Mouse (Mus musculus) adipocyte (in vitro differentiated cells): ENCODE results near the gene F12.

Experiments
- DNase-seq: peaks from one replicate; pipeline ENCODE4 v3.0.0-alpha.2; 2016; ENCODE audit warnings: low spot score

The F12 gene

DNA sequence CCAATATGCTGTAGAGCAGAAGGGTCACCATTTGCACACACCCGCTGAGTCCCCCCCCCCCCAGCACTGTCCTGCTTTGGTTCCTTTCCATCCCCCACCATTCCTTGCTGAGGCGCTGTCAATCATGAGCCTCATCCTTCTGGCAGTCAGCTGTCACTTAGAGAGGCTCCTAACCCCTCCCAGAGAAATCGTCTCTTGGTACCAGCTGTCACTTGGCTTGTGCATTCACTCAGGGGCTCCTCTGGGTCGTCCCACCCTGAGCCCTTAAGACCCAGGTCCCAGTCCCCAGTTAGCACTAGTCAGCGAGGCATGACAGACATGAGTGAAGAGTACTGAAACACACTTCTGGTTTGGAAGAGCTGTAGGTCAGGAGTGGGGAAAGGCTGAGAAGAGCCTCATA lies 54.9 kb downstream of the F12 start:
- DNase-seq = no peak

DNA sequence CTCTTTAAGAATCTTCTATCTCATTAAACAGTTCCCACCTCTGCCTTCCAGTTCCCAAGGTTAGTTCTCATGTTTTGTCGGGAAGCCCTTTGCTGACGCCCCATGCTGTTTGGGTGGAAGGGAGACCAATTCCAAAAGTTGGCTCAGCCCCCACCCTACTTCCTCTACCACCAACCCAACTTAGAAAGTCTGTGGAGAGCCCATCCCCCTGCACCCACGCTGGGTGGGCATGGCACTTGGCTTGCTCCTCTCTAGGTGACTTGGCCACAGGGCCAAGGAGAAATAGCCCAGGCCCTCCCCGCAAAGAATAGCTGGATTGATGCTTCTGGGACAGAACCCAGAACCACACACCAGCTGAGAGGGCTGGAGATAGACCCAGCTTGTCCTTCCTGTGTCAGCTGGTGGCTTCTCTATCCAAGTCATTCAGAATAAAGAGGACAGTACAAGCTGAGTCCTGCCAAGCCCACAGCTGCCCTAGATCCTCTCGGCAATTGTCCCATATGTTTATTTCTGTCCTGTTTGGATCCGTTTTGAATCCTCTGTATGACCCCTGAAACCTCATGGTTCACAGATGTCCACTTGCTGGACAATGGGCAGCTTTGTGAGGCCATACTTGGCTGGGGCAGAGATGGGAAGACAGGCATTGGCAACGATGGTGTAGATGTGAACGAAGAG lies 55.4 kb downstream of the F12 start:
- DNase-seq = peak; percentile 9

DNA sequence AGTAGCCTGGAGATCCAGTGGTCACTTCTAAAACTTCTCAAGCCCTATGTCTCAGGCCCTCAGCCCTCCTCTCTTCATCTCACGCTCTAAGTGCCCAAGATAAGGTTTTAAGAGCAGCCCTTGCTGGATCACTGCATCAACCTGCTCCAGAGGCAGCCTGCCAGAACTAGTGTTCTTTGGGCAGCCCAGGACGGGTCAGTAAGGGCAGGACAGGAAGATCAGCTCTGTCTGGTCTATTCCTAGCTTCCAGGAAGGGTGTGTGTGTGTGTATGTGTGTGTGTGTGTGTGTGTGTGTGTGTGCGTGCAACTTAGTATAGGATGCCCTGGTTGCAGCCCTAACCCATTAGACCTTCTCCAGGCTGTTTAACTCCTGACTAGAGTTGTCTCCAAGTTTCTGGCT lies 56.4 kb downstream of the F12 start:
- no peak for DNase-seq

DNA sequence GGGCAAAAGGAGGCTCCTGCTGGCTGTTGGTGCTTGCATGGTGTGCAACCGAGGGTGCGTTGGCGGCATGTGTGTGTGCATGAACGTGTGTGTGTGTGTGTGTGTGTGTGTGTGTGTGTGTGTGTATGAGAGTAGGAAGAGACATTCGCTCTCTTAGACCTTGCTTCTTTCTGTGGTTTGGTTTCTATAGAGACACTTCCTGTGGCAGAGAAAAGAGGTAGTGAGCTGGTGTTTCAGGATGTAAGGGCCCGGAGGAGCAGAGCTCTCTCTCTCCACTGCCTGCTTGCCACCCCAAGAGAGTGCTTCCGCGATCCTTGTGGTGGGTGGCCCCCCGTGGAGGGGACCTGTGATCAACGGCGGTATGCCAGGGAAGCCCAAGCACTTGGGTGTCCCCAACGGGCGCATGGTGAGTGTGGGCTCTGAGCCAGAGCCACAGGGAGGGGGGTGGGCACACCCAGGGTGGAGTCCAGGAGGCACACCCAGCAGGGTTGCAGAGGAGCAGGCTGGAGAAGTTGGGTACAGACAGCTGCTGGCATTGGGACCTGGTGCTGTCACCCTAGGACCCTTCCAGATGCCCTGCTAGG lies 57.0 kb downstream of the F12 start, which contains the start of gene Rgs14:
Gene Rgs14 (plus strand): TSS at position 202 of the 584 bp plus-strand sequence.
- no peak for DNase-seq

DNA sequence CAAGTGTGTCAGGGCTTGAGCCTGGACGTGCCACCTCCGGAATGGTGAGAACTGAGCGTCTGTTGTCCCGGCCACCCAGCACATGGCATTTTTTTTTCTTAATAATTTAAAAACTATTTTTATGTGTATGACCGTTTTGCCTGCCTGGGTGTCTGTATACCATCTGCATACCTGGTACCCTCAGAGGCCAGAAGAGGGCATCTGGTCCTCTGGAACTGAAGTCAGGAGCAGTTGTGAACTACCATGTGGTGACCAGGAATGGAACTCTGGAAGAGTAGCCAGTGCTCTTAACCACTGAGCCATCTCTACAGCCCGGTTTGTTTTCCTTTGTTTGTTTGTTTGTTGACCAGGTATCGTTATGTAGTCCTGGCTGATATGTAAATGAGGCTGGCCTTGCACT lies 58.2 kb downstream of the F12 start:
- DNase-seq = no peak
